Mouse (Mus musculus) hindbrain, embryonic 11.5 days (tissue): ENCODE data around the gene Ankdd1b. TPM values are rescaled to one million over a fixed set of nuclear protein-coding genes. Genes with fewer than 3 reads are reported as not detected.
A peak's percentile ranks its signal among the peaks of the same experiment; 100 is the strongest.

Experiments used
- ATAC-seq: fragments of 200-750 bp; cut with Nextera tagmentation; 2 replicates; pipeline ENCODE4 v1.8.0; 2017; ENCODE audit warnings: mild to moderate bottlenecking, moderate TSS enrichment, moderate library complexity; ENCODE audit not compliant: low FRiP score
- DNase-seq: peaks from one replicate; pipeline ENCODE4 v3.0.0-alpha.2; 2015; ENCODE audit warnings: low spot score
- H3K27ac ChIP-seq: fragments of 300-500 bp; sonication (generic); 2 replicates; pipeline ENCODE4 v1.5.1; 2014; ENCODE audit warnings: mild to moderate bottlenecking, low read depth, low read length
- H3K27me3 ChIP-seq: fragments of 300-500 bp; sonication (generic); 2 replicates; pipeline ENCODE4 v1.6.1; 2014; ENCODE audit warnings: mild to moderate bottlenecking, low read length, moderate library complexity, mixed read lengths; ENCODE audit not compliant: control insufficient read depth, insufficient read depth
- H3K36me3 ChIP-seq: fragments of 300-500 bp; sonication (generic); 2 replicates; pipeline ENCODE4 v1.6.1; 2014; ENCODE audit warnings: mild to moderate bottlenecking, low read length, moderate library complexity, mixed read lengths; ENCODE audit not compliant: control insufficient read depth, insufficient read depth
- H3K4me1 ChIP-seq: fragments of 300-500 bp; sonication (generic); replicated peaks from 2 replicates; pipeline ENCODE4 v1.6.1; 2014; ENCODE audit warnings: low read length, mixed read lengths; ENCODE audit not compliant: control insufficient read depth, insufficient read depth
- H3K4me2 ChIP-seq: fragments of 300-500 bp; sonication (generic); replicated peaks from 2 replicates; pipeline ENCODE4 v1.6.1; 2014; ENCODE audit warnings: mild to moderate bottlenecking, low read depth, low read length
- H3K4me3 ChIP-seq: fragments of 300-500 bp; sonication (generic); 2 replicates; pipeline ENCODE4 v1.5.1; 2014; ENCODE audit warnings: low read depth, low read length
- H3K9ac ChIP-seq: fragments of 300-500 bp; sonication (generic); 2 replicates; pipeline ENCODE4 v1.6.1; 2014; ENCODE audit warnings: low read depth, low read length
- H3K9me3 ChIP-seq: fragments of 300-500 bp; sonication (generic); 2 replicates; pipeline ENCODE4 v1.6.1; 2016; ENCODE audit warnings: low read length; ENCODE audit not compliant: control insufficient read depth
- WGBS: fragments of 180-500 bp; shearing (Covaris S2); extraction: QIAGEN DNeasy Blood & Tissue Kit; methylation state at CpG from one replicate; pipeline ENCODE4 v1.1.7; 2014; 5-methylcytosine and 5-hydroxymethylcytosine counted together
- polyA plus RNA-seq: library from polyadenylated mRNA; unstranded; fragments of >200 nt; fragmentation: Nextera tagmentation; extraction: Ambion mirVana; gene quantifications from 2 replicates; pipeline ENCODE4 v1.2.1, GENCODE M21; 2014

The Ankdd1b gene
- polyA plus RNA-seq, 1 experiment from 2014 or later: not detected

DNA sequence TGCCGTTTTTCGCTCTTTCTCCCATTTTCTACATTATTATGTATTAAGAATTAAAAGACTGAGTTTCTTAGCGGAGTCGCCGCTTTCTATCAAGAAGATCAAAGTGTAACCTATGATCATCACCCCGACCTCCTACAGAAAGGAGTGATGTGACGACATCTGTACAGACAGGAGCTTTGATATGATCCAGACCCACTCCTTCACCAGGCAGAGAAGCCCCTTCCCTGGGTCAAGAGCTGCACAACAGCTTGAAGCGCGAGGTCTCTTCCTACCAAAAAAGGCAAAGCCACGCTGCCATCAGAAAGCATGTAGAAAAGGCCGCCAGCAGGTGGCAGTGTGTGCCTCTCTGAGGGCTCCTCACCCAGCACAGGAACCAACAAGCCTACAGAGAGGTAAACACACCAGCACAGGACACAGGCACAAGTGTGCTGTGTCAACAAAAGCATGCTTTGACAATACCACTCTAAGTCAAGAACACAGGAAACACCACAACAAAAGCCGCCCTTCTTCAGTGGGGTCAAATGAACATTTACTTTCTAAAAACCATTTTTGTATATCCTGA is 39.3 kb downstream of the Ankdd1b start:
- Histone ChIP-seq H3K36me3 (no peaks in the 10 kb centered on the region), H3K27me3 (no peaks in the 10 kb centered on the region), H3K4me3 (no peak overlapping the region), H3K9me3 (no peaks in the 10 kb centered on the region), H3K27ac (no peak overlapping the region), H3K4me1 (no peaks in the 10 kb centered on the region), H3K4me2 (no peak overlapping the region), H3K9ac (no peak overlapping the region)
- ATAC-seq (peak; percentile 75), DNase-seq (peak; percentile 94)
- WGBS: 40% methylated on average over 12 of the region's 12 CpGs

DNA sequence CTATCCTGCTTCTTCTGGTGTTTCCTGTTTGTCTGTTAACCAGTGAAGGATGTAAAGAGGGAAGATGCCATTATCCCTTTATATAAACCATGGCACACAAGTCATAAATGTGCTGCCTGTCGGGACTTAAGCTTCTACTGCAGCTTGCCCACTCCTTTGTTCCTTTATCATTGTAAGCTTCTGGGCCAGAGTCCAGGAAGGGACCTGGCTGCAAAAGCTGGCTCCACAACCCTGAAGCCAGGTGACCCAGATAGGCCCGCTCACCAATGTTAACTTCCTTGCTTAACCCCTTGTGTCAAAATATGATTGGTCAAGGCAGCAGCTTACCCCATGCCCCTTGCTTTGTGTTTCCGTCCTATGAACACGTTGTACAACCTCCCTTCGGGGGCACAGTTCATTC is 42.5 kb downstream of the Ankdd1b start:
- WGBS: 86% methylated on average over 5 of the region's 5 CpGs
- Histone ChIP-seq H3K27me3 (no peaks in the 10 kb centered on the region), H3K27ac (no peak overlapping the region), H3K36me3 (no peaks in the 10 kb centered on the region), H3K4me1 (no peaks in the 10 kb centered on the region), H3K4me3 (no peak overlapping the region), H3K9ac (no peak overlapping the region), H3K4me2 (no peak overlapping the region), H3K9me3 (no peaks in the 10 kb centered on the region)
- ATAC-seq (no peak), DNase-seq (no peak)

GRCm38 (mm10) chr13:96426044-96426443 is 45.0 kb downstream of the Ankdd1b start:
- H3K9ac ChIP-seq: no peak overlapping the region
- no peak overlapping the region for H3K27ac ChIP-seq
- no peaks in the 10 kb centered on the region for H3K27me3 ChIP-seq
- H3K36me3 ChIP-seq: no peaks in the 10 kb centered on the region
- 63% methylated on average over 3 of the region's 3 CpGs for WGBS
- no peak overlapping the region for H3K4me3 ChIP-seq
- H3K9me3 ChIP-seq: no peaks in the 10 kb centered on the region
- ATAC-seq: no peak
- no peak for DNase-seq
- no peaks in the 10 kb centered on the region for H3K4me1 ChIP-seq
- H3K4me2 ChIP-seq: no peak overlapping the region

DNA sequence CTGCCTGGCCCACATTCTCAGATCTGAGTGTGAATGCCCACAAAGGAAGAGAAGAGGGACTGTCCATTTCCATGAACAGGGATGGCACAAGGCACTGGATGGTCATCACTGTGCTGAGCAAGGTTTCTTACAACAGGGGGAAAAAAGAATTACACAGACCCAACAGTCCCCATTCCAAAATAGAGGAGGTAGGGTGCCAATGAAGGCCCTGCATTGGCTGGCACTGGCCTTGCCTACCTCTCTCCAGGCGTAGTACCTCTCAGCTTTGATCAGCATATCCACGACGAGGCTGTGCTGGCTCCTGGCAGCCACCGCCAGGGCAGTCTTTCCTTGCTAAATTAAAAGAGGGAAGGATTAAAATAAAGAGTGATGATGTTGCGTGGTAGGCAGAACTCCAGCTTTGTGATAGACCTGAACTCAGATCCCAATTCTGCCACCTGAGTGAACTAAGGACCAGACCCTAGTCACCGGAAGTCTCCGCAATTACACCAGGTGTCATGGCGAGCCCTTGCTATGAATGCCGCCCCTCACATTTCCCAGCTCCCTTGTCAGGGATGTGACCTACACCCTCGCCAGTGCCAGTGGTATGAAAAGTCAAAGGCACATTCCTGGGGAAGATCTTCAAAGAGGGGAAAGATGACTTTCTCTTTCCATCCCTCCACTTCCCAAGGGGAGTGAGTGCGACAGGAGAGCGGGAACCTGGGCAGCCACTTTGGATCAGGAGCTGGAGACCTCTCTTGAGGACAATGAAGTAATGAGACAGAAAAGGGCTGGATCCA is 46.3 kb downstream of the Ankdd1b start:
- Histone ChIP-seq H3K4me3 (no peak overlapping the region), H3K36me3 (no peaks in the 10 kb centered on the region), H3K27me3 (no peaks in the 10 kb centered on the region), H3K4me1 (no peaks in the 10 kb centered on the region), H3K4me2 (no peak overlapping the region), H3K27ac (no peak overlapping the region), H3K9ac (no peak overlapping the region), H3K9me3 (no peaks in the 10 kb centered on the region)
- no peak for DNase-seq
- whole genome bisulfite sequencing: 91% methylated on average over 12 of the region's 12 CpGs
- no peak for ATAC-seq

- H3K36me3 ChIP-seq: no peaks in the 10 kb centered on the region
- no peak overlapping the region for H3K27ac ChIP-seq
- no peaks in the 10 kb centered on the region for H3K4me1 ChIP-seq
- no peaks in the 10 kb centered on the region for H3K9me3 ChIP-seq
- ATAC-seq (no peak), DNase-seq (no peak)
- no peak overlapping the region for H3K4me2 ChIP-seq
- H3K9ac ChIP-seq: no peak overlapping the region
- H3K4me3 ChIP-seq: no peak overlapping the region
- no peaks in the 10 kb centered on the region for H3K27me3 ChIP-seq
Observed at GRCm38 (mm10) chr13:96421230-96421629, 49.8 kb downstream of the Ankdd1b start.

DNA sequence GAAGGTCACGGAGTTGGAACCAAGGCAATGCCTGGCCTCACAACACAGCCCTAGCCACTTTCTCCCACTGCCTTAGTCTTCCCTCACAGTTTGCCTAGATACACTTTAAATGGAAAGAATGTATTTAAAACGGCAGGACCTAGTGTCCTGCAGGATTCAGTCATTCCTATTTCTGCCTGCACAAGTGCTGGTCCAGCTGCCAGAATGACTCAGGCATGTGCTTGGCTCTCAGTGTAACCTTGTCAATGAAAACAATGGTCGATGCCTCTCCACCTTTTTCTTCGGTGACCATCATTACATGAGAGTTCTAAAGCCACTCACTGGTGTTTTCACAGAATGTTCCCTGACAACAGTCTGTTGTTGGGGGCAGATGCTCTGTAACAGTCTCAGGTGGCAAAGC is 52.5 kb downstream of the Ankdd1b start:
- DNase-seq: no peak
- no peaks in the 10 kb centered on the region for H3K4me1 ChIP-seq
- H3K27ac ChIP-seq: no peak overlapping the region
- no peaks in the 10 kb centered on the region for H3K27me3 ChIP-seq
- no peak for ATAC-seq
- H3K9me3 ChIP-seq: no peaks in the 10 kb centered on the region
- 96% methylated on average over 4 of the region's 4 CpGs for WGBS
- no peak overlapping the region for H3K9ac ChIP-seq
- no peak overlapping the region for H3K4me2 ChIP-seq
- H3K4me3 ChIP-seq: no peak overlapping the region
- H3K36me3 ChIP-seq: no peaks in the 10 kb centered on the region

DNA sequence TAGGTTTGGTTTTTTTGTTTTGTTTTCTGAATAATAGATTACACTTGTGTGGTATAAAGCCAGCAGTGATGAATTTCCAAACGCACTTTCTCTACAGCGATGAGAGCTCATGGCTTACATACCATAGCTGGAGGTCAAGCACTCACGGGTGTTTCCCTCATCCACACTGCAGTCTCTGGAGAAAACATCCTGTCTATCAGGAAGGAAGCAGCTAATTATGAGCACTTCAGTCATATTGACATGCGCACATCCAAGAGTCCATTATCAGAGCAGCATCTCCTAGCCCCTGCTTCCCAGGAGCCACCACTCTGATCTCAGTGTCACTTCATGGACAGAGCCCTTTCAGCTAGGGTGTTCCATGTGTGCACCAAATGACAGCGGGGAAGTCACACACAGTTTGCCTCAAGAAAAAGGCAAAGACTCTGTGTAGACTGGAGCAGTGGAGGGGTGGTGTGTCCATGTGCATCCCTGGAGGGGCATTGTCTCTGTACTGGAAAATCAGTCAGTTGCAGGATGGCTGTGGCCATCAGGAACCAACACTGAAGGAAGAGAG is 53.7 kb downstream of the Ankdd1b start:
- Histone ChIP-seq H3K27me3 (no peaks in the 10 kb centered on the region), H3K4me3 (no peak overlapping the region), H3K9me3 (no peaks in the 10 kb centered on the region), H3K4me2 (no peak overlapping the region), H3K4me1 (no peaks in the 10 kb centered on the region), H3K27ac (no peak overlapping the region), H3K36me3 (0 out of 2 replicates have a peak, but pooled peaks cover under 1% of the 10 kb centered on the region), H3K9ac (no peak overlapping the region)
- 80% methylated on average over 5 of the region's 5 CpGs for WGBS
- no peak for ATAC-seq
- no peak for DNase-seq

GRCm38 (mm10) chr13:96416380-96416779 is 54.6 kb downstream of the Ankdd1b start:
- Histone ChIP-seq H3K9me3 (no peaks in the 10 kb centered on the region), H3K27me3 (no peaks in the 10 kb centered on the region), H3K4me1 (no peaks in the 10 kb centered on the region), H3K4me3 (no peak overlapping the region), H3K36me3 (0 out of 2 replicates have a peak, but pooled peaks cover 2% of the 10 kb centered on the region), H3K27ac (no peak overlapping the region), H3K9ac (no peak overlapping the region), H3K4me2 (no peak overlapping the region)
- WGBS: 94% methylated on average over 8 of the region's 8 CpGs
- ATAC-seq (no peak), DNase-seq (no peak)

GRCm38 (mm10) chr13:96414384-96414783 is 56.6 kb downstream of the Ankdd1b start:
- Histone ChIP-seq H3K36me3 (0 out of 2 replicates have a peak, but pooled peaks cover 2% of the 10 kb centered on the region), H3K27ac (no peak overlapping the region), H3K9ac (no peak overlapping the region), H3K4me3 (no peak overlapping the region), H3K4me1 (no peaks in the 10 kb centered on the region), H3K27me3 (no peaks in the 10 kb centered on the region), H3K4me2 (no peak overlapping the region), H3K9me3 (no peaks in the 10 kb centered on the region)
- DNase-seq (no peak), ATAC-seq (no peak)
- 90% methylated on average over 6 of the region's 6 CpGs for WGBS
